Mouse (Mus musculus) adrenal gland, adult 10 weeks (tissue): ENCODE results near the gene Appl2. TPM values are rescaled to one million over a fixed set of nuclear protein-coding genes. Genes with fewer than 3 reads are reported as not detected.

ENCODE experiments used
- polyA plus RNA-seq: library from polyadenylated mRNA; stranded (reverse); fragments of 350-450 nt; fragmentation: Illumina TruSeq; extraction: RNeasy Lipid Tissue Mini Kit (QIAGEN cat#74804); gene quantifications from one replicate; pipeline ENCODE4 v1.2.3, GENCODE M21; 2014; ENCODE audit warnings: low read depth, low replicate concordance

Appl2 gene
- 294 TPM for polyA plus RNA-seq

DNA sequence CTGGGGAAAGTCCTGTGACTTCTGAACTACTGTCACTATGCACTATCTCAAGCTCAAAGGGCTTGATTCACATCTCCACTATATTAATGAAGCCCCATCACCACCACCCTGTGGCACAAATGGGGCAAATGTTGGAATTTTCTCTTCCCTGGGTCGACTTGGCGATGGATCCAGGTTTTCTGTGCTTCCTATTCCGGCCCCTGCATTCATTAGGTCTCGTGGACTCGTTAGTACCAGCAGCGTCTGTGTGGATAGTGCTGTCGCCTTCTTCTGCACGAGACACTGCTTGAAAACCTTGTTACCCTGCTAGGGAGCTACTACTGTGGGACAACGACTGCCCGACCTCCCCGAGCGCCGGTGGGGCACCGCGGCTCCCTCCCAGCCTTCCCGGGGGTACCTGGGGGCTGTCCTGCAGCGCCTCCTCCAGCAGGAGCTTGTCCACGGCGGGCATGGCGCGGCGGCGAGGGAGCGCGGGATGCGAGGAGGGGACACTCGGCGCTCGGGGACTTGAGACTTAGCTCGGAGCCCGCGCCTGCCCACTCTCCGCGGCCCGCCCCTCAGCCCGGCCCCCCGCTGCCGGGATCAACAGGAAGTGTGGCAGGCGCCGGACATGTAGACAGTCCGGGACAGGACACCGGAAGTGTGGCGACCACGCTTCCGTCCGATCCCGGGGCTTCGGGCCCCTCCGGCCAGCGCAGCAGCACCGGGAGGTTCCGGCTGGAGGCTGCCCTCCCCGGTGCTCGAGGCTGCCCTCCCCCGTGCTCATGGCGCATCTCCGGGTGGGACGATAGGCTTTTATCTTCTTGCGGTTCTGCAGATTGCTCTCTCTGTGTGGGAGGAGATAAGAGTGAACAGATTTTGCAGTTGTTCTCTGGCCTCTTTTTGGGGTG is at the start of gene Appl2:
Gene Appl2 (minus strand): TSS at position 608 of the 890 bp plus-strand sequence.

Other genes with a start within 250 kb of the Appl2 start
- 0.99 TPM for gene Aldh1l2, start 114.6 kb downstream of the Appl2 start, polyA plus RNA-seq
- 118 TPM for gene Washc4, start 105.0 kb downstream of the Appl2 start, polyA plus RNA-seq
- gene 1500009L16Rik, start 74.1 kb upstream of the Appl2 start, polyA plus RNA-seq = 32.1 TPM